Mouse (Mus musculus): ENCODE measurements around the gene Gm3625.
"Not testable (repeated sequence)": the region's sequence is repeated elsewhere in the genome, so short reads cannot be mapped to it uniquely, and the experiment has no call there.

The Gm3625 gene

GRCm38 (mm10) chr12:4555451-4555850, 37.3 kb downstream of the Gm3625 start:
- in situ Hi-C loops (cut with MboI, MseI), result no loop called here

GRCm38 (mm10) chr12:4553704-4554103, 39.0 kb downstream of the Gm3625 start:
- in situ Hi-C loops (cut with MboI, MseI), result not testable (repeated sequence)

GRCm38 (mm10) chr12:4548053-4549013, 44.4 kb downstream of the Gm3625 start:
- in situ Hi-C loops (cut with MboI, MseI), result no loop called here

DNA sequence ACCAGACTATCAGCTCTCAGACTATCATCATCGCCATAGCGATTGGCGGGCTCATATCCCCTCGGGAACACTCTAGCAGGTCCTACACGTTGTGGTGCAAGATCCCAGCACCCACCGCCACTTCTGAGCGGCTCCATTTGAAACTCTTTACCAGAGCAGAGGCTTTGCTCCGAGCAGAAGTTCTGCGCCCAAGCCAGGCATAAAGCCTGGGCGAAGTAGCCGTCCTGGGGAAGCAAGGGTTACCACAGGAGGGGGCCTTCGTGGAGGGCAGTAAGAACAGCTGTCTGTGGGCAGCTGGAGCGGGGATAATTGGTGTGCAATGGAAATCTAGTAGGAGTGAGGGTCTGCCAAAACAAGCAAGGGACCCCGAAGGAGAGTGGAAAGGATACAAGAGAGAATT, 45.2 kb downstream of the Gm3625 start:
- in situ Hi-C loops (cut with MboI, MseI), result no loop called here

DNA sequence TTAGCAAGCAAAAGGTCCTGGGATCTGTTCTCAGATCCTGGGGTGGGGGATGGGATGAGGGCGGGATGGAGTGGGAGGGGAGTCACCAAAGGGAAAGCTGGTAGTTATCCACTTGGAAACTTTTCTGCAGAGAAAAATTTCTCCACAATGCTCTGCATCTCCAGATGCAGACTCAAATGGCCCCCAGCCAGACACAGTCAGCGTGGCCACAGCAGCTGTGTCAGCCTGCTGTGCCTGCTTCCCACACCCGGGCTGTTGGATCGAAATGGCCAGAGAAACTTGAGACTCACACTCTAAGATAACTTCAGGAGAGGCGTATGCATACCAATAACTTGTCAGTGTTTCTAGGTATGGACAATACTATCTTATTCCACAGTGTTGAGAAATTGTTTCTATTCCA, 46.2 kb downstream of the Gm3625 start:
- in situ Hi-C loops (cut with MboI, MseI), result no loop called here

DNA sequence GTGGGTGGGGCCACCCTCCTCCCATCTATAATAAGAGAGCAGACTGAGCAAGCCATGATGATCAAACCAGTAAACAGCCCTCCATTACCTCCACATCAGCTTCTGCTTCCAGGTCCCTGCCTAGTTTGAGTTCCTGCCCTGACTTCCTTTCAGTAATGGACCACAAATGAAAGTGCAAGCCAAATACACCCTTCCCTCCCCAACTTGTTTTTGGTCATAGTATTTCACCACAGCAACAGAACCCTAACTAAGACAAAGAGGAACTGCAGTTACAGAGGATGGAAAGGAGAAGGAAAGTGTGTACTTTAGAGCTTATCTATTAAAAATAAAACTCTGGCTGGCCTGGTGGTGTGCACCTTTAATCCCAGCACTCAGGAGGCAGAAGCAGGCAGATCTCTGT, 47.3 kb downstream of the Gm3625 start:
- in situ Hi-C loops (cut with MboI, MseI), result no loop called here

GRCm38 (mm10) chr12:4544400-4544919, 48.3 kb downstream of the Gm3625 start:
- in situ Hi-C loops (cut with MboI, MseI), result no loop called here
